Mouse (Mus musculus): ENCODE results near the gene Gfpt2. TPM values are rescaled to one million over a fixed set of nuclear protein-coding genes. Genes with fewer than 3 reads are reported as not detected.

Gfpt2 gene
- polyA plus RNA-seq, 1 experiment from 2014 or later = 16.7 TPM

DNA sequence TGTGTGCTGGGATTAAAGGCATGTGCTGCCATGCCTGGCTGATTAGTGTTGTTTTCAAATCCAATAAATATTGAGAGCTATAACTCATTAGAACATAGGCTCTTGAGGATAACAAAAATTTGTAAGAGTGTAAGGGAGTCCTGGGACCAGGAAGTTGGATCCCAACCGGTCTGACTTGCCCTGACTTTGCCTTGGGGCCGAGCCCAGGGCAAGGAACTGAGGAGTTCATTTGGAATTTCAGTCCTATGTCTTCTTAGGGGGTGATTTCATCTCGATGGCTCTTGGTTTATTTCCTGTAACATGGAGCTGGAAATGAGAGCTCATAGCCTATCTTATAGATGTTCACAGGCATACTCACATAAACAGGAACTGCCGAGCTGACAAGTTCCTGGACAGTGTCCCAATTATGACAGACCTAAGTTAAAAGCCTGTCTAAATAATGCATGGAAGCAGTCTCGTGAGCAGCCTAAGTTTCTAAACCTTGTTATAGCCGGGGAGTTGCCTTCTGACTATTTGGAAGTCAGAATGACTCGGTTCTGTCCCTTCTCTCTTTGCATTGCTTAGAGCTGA, 35.3 kb downstream of the Gfpt2 start:
- WGBS = 92% methylated on average over 7 of the region's 7 CpGs
- Histone ChIP-seq H3K4me3 (no peak overlapping the region), H3K36me3 (peaks cover 76% of the 10 kb centered on the region), H3K27me3 (ENCODE audit: low read depth, poor library complexity, severe bottlenecking) (no peaks in the 10 kb centered on the region), H3K4me1 (peaks cover 10% of the 10 kb centered on the region), H3K9me3 (replicated peaks) (no peaks in the 10 kb centered on the region), H3K27ac (replicated peaks) (no peak overlapping the region)
- DNase-seq (ENCODE audit: low spot score) = no peak

DNA sequence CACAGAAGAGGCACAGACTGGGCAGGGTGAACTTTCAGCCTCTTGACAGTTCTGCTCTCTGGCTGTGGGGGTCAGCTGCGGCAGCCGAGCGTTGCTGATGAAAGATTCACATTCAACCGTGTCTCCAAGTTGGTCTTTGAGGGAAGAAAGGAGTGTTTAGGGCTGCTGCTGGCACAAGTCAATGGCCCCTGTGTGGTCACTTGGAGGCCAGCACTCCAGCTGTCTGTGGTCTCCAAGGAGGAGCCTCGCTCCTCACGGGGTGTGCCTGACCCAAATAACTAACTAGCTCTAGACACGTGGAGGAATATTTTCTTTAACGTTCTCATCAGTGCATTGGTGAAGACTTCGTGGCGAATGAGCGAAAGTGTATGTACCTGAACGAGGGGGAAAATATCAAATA, 38.0 kb downstream of the Gfpt2 start:
- H3K9me3 ChIP-seq (replicated peaks) = no peaks in the 10 kb centered on the region
- peaks cover 81% of the 10 kb centered on the region for H3K36me3 ChIP-seq
- H3K27ac ChIP-seq (replicated peaks) = no peak overlapping the region
- H3K27me3 ChIP-seq (ENCODE audit: low read depth, poor library complexity, severe bottlenecking) = no peaks in the 10 kb centered on the region
- peaks cover 5% of the 10 kb centered on the region for H3K4me1 ChIP-seq
- WGBS = 89% methylated on average over 12 of the region's 12 CpGs
- DNase-seq (ENCODE audit: low spot score) = no peak
- H3K4me3 ChIP-seq = no peak overlapping the region

DNA sequence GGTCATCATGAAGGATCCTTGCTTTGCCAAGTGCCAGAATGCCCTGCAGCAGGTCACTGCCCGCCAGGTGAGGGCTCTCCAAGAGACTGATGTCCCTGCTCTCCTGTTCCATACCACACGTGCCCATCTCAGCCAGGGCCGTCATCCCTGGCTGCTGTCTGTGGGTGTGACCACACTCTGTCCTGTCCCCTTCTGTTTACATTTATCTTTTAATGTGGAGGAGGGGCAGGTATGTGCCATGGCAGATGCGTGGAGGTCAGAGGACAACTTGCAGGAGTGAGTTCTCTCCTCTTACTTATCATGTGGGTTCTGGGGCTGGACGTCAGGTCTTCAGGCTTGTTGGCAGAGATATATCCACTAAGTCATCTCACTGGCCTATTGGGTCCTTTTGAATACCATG, 39.0 kb downstream of the Gfpt2 start:
- no peak overlapping the region for H3K27ac ChIP-seq (replicated peaks)
- 90% methylated on average over 5 of the region's 5 CpGs for WGBS

DNA sequence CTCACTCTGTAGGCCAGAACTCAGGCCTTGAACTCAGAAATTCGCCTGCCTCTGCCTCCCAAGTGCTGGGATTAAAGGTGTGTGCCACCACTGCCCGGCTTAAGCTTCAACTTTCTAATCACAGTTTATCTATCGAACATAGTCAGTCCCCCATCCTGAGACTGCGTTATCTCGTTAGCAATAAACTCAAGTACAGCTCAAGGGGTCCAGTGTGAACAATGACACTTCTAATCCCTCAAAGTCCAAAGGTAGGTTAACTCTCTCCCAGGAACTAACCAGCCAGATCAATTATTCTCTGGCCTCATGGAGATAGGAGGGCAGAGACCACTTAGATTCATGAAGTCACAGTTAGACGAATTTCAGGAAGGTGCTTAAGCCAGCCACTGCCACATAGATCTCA, 40.3 kb downstream of the Gfpt2 start:
- H3K9me3 ChIP-seq (replicated peaks) = no peaks in the 10 kb centered on the region
- WGBS = 91% methylated on average over 6 of the region's 6 CpGs
- H3K27me3 ChIP-seq (ENCODE audit: low read depth, poor library complexity, severe bottlenecking) = no peaks in the 10 kb centered on the region
- H3K4me3 ChIP-seq = no peak overlapping the region
- no peak overlapping the region for H3K27ac ChIP-seq (replicated peaks)
- H3K4me1 ChIP-seq = peaks cover 19% of the 10 kb centered on the region
- peaks cover 82% of the 10 kb centered on the region for H3K36me3 ChIP-seq
- no peak for DNase-seq (ENCODE audit: low spot score)

More for the DNA sequence above, 39.0 kb downstream of the Gfpt2 start:
- Histone ChIP-seq H3K4me3 (no peak overlapping the region), H3K4me1 (peaks cover 8% of the 10 kb centered on the region), H3K9me3 (replicated peaks) (no peaks in the 10 kb centered on the region), H3K27me3 (ENCODE audit: low read depth, poor library complexity, severe bottlenecking) (no peaks in the 10 kb centered on the region), H3K36me3 (peaks cover 88% of the 10 kb centered on the region)
- no peak for DNase-seq (ENCODE audit: low spot score)

DNA sequence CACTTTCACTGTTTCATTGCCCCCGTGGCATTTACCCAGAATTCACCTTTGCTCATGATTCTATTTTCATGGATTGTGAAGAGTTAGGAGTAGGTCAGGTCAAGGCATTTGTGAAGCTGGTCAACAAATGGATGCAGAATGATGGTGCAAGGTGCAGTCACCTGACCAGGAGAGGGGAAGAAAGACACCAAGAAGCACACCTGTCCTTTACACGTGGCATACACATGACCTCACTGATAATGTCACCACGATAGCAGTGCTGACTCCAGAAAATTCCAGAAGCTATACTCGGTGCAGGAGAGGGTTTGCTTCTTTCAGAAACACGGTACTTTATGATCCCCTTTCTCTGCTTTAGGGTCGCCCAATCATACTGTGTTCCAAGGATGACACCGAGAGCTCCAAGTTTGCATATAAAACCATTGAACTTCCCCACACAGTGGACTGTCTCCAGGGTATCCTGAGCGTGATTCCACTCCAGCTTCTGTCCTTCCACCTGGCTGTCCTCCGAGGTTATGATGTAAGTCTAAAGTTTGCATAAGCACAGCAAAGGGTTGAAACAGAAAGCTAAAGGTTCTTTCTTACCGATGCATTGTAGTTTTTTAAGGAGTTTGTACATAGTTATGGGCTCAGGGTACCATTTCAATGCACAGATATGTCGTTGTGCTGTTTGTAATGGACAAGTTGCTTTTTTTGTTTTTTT, 41.4 kb downstream of the Gfpt2 start:
- Histone ChIP-seq H3K9me3 (replicated peaks) (no peaks in the 10 kb centered on the region), H3K4me3 (no peak overlapping the region), H3K27ac (replicated peaks) (no peak overlapping the region), H3K4me1 (peaks cover 19% of the 10 kb centered on the region), H3K36me3 (peaks cover 72% of the 10 kb centered on the region), H3K27me3 (ENCODE audit: low read depth, poor library complexity, severe bottlenecking) (no peaks in the 10 kb centered on the region)
- DNase-seq (ENCODE audit: low spot score) = no peak
- WGBS = 96% methylated on average over 11 of the region's 11 CpGs

DNA sequence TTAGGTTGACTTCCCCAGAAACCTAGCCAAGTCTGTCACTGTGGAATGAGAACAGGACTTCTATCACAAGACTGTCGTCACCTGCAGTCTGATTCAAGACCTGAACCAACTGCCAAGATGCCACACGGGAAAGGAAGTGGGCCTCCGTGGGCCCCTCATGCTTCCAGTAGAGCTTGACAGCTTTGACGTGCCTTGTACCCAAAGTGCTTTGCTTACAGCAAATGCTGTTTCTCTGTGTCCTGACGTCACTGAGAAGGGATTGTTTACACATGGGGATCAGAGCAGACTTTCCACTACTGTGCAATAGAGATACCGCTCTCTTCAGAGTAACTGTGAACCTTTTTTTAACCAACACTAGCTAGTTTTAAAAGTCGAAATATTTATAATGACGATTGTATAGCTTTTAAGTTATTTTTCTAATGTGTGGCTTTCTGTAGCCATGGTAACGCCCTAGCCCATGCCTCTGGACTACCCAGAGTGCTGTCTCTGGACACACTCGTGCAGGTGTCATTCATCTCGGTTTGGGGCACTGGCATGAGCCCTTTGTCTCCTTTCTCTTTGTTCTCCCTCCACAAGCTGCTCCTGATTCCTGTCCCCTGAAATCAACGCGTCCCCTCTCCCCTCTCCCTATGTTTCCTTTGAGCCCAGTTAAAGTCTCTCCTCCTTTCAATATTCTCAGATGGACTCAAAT, 43.9 kb downstream of the Gfpt2 start:
- H3K4me1 ChIP-seq = peaks cover 19% of the 10 kb centered on the region
- H3K9me3 ChIP-seq (replicated peaks) = no peaks in the 10 kb centered on the region
- H3K4me3 ChIP-seq = no peak overlapping the region
- H3K27ac ChIP-seq (replicated peaks) = peak overlapping the region; percentile 73
- peaks cover 48% of the 10 kb centered on the region for H3K36me3 ChIP-seq
- peak; percentile 36 for DNase-seq (ENCODE audit: low spot score)
- no peaks in the 10 kb centered on the region for H3K27me3 ChIP-seq (ENCODE audit: low read depth, poor library complexity, severe bottlenecking)
- WGBS = 52% methylated on average over 13 of the region's 13 CpGs

GRCm38 (mm10) chr11:49840666-49841065, 46.7 kb downstream of the Gfpt2 start:
- H3K27ac ChIP-seq (replicated peaks) = no peak overlapping the region
- no peak overlapping the region for H3K4me3 ChIP-seq
- peaks cover 20% of the 10 kb centered on the region for H3K4me1 ChIP-seq
- no peaks in the 10 kb centered on the region for H3K9me3 ChIP-seq (replicated peaks)
- no peaks in the 10 kb centered on the region for H3K27me3 ChIP-seq (ENCODE audit: low read depth, poor library complexity, severe bottlenecking)
- H3K36me3 ChIP-seq = peaks cover 20% of the 10 kb centered on the region
- WGBS = 82% methylated on average over 1 of the region's 1 CpGs
- DNase-seq (ENCODE audit: low spot score) = no peak

DNA sequence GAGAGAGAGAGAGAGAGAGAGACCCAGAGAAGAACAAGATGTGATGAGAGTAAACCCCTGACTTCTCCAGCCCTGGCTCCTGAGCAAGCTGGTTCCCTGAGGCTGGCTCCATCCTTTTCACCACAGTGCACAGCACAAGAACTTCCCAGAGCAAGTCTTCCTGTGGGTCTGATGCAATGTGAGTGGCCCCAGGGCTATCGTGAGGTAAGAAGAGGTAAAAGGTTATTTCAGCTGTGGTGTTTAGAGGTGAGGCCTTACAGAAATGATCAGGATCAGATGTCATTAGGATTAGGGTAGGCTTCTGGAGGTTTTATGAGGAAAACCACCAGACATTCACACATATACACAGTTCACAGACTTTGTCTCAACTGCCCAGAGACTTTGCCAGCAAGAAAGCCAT, 47.9 kb downstream of the Gfpt2 start:
- H3K9me3 ChIP-seq (replicated peaks) = no peaks in the 10 kb centered on the region
- no peak overlapping the region for H3K27ac ChIP-seq (replicated peaks)
- no peak for DNase-seq (ENCODE audit: low spot score)
- H3K4me3 ChIP-seq = no peak overlapping the region
- peaks cover 29% of the 10 kb centered on the region for H3K4me1 ChIP-seq
- WGBS = 90% methylated on average over 1 of the region's 1 CpGs
- peaks cover 10% of the 10 kb centered on the region for H3K36me3 ChIP-seq
- no peaks in the 10 kb centered on the region for H3K27me3 ChIP-seq (ENCODE audit: low read depth, poor library complexity, severe bottlenecking)

GRCm38 (mm10) chr11:49842718-49843117, 48.7 kb downstream of the Gfpt2 start:
- Histone ChIP-seq H3K4me3 (no peak overlapping the region), H3K36me3 (peaks cover 4% of the 10 kb centered on the region; the same call in 1 of the 2 replicates), H3K9me3 (replicated peaks) (no peaks in the 10 kb centered on the region), H3K4me1 (peaks cover 30% of the 10 kb centered on the region), H3K27me3 (ENCODE audit: low read depth, poor library complexity, severe bottlenecking) (no peaks in the 10 kb centered on the region), H3K27ac (replicated peaks) (no peak overlapping the region)
- WGBS = 67% methylated on average over 3 of the region's 3 CpGs
- no peak for DNase-seq (ENCODE audit: low spot score)

DNA sequence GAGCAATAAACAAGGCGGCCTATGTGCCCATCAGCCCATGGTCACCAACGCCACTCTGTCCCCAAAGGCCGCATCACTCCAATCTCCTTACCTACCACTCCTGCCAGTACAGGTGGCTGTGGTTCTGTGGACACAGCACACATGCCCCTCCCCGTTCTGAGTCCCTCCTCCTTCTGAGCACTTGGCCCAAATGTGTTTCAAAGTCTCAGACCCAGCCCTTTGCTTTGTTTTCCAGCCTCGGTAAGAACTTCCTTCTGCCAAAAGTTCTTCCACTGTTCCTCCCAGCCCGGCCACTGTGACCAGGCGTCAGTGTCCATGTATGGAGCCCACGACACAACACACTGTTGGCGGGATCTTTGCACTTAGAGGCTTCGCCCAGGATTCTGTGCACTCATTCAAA, 50.3 kb downstream of the Gfpt2 start:
- no peak for DNase-seq (ENCODE audit: low spot score)
- 0 out of 2 replicates have a peak, but pooled peaks cover under 1% of the 10 kb centered on the region for H3K36me3 ChIP-seq
- no peak overlapping the region for H3K27ac ChIP-seq (replicated peaks)
- peaks cover 27% of the 10 kb centered on the region for H3K4me1 ChIP-seq
- H3K9me3 ChIP-seq (replicated peaks) = no peaks in the 10 kb centered on the region
- 90% methylated on average over 10 of the region's 10 CpGs for WGBS
- no peaks in the 10 kb centered on the region for H3K27me3 ChIP-seq (ENCODE audit: low read depth, poor library complexity, severe bottlenecking)
- no peak overlapping the region for H3K4me3 ChIP-seq

DNA sequence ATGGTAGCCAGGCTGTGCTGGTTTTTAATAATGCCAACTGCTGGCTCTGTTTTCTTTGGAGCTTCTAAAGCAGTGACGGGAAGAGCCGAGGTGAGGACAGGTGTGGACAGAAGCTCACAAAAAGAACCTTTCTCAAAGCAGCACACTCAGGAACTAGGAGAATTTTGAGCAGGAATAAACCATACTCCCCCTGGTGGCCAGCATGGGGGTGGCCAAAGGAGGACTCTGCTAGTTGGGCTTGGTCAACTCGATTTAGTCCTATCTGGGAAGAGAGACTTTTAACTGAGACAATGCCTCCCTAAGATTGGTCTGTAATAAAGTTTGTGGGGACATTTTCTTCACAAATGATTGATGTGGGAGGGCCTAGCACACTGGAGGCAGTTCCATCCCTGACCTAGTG, 51.0 kb downstream of the Gfpt2 start:
- H3K27ac ChIP-seq (replicated peaks) = no peak overlapping the region
- peak; percentile 45 for DNase-seq (ENCODE audit: low spot score)
- no peaks in the 10 kb centered on the region for H3K9me3 ChIP-seq (replicated peaks)
- H3K4me1 ChIP-seq = peaks cover 27% of the 10 kb centered on the region
- H3K27me3 ChIP-seq (ENCODE audit: low read depth, poor library complexity, severe bottlenecking) = no peaks in the 10 kb centered on the region
- H3K4me3 ChIP-seq = no peak overlapping the region
- WGBS = 59% methylated on average over 3 of the region's 3 CpGs
- H3K36me3 ChIP-seq = 0 out of 2 replicates have a peak, but pooled peaks cover 3% of the 10 kb centered on the region

DNA sequence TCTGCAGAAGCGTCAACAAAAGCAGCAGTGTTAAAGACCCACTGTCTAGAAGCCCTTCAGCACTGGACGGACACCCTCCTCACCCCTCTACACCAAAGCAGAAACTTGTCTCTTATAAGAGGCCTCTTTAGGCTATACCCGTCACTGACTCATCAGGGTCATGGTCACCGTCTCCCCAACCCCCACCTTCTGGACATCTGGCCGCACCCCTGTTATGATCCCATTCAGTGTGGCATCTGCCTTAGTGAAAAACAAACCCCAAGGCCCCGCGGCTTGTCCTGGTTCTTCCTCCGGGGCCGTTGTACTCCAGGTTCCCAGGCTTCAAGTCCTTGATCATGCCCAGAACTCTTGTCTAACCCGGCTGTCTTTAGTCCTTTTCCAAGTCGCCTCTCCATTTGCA, 52.0 kb downstream of the Gfpt2 start:
- Histone ChIP-seq H3K4me3 (peak overlapping the region; percentile 66), H3K4me1 (peaks cover 27% of the 10 kb centered on the region), H3K27ac (replicated peaks) (peak overlapping the region; percentile 93), H3K27me3 (ENCODE audit: low read depth, poor library complexity, severe bottlenecking) (no peaks in the 10 kb centered on the region), H3K9me3 (replicated peaks) (no peaks in the 10 kb centered on the region), H3K36me3 (peaks cover 13% of the 10 kb centered on the region; the same call in 1 of the 2 replicates)
- DNase-seq (ENCODE audit: low spot score) = no peak
- 37% methylated on average over 11 of the region's 11 CpGs for WGBS

Data from midbrain, embryonic 10.5 days (tissue).